10 mouse cellular contexts compared by ENCODE assay signal in genomic region chr8:9959919-9960318, GRCm38 (mm10). TPM values are rescaled to one million over a fixed set of nuclear protein-coding genes. Genes with fewer than 3 reads are reported as not detected.
"Had no signal": no experiment of that assay in that cellular context is flagged by ENCODE, and none has a peak within 500 bp of the region (broad histone marks: within the 10 kb centered on the region; RNA-seq: fewer than 3 reads in every experiment).

No protein-coding gene starts in this region.

- DNase-seq: kidney, postnatal 14 days; kidney, postnatal 4 days; liver, embryonic 13.5 days; lung, adult 2 months; lung, postnatal 14 days; lung, postnatal 4 days; midbrain, embryonic 14.5 days; thymus, adult 18-20 months; thymus, postnatal 36 days had no signal

RNA-seq across cellular contexts. Expression of gene Tnfsf13b, which starts 46.3 kb away (rescaled TPM):
- total RNA-seq: megakaryocyte-erythroid progenitor cell, adult 5-6 weeks had no signal
